Mouse (Mus musculus) kidney, embryonic 15.5 days (tissue): ENCODE measurements around the gene Lhb. TPM values are rescaled to one million over a fixed set of nuclear protein-coding genes. Genes with fewer than 3 reads are reported as not detected.

Experiments used
- ATAC-seq: fragments of 200-750 bp; cut with Nextera tagmentation; replicated peaks from 2 replicates; pipeline ENCODE4 v1.8.0; 2017; ENCODE audit warnings: moderate TSS enrichment; ENCODE audit not compliant: low FRiP score
- H3K27ac ChIP-seq: fragments of 300-500 bp; sonication (generic); 2 replicates; pipeline ENCODE4 v1.5.1; 2015; ENCODE audit warnings: mild to moderate bottlenecking, inconsistent platforms
- H3K27me3 ChIP-seq: fragments of 300-500 bp; sonication (generic); 2 replicates; pipeline ENCODE4 v1.6.1; 2015; ENCODE audit warnings: inconsistent platforms
- H3K36me3 ChIP-seq: fragments of 300-500 bp; sonication (generic); 2 replicates; pipeline ENCODE4 v1.6.1; 2015; ENCODE audit warnings: inconsistent platforms
- H3K4me1 ChIP-seq: fragments of 300-500 bp; sonication (generic); 2 replicates; pipeline ENCODE4 v1.6.1; 2015; ENCODE audit warnings: inconsistent platforms
- H3K4me2 ChIP-seq: fragments of 300-500 bp; sonication (generic); 2 replicates; pipeline ENCODE4 v1.6.1; 2015; ENCODE audit warnings: moderate library complexity, mild to moderate bottlenecking, inconsistent platforms
- H3K4me3 ChIP-seq: fragments of 300-500 bp; sonication (generic); replicated peaks from 2 replicates; pipeline ENCODE4 v1.5.1; 2015; ENCODE audit warnings: mild to moderate bottlenecking, inconsistent platforms
- H3K9ac ChIP-seq: fragments of 300-500 bp; sonication (generic); 2 replicates; pipeline ENCODE4 v1.6.1; 2015; ENCODE audit warnings: mild to moderate bottlenecking, inconsistent platforms
- H3K9me3 ChIP-seq: fragments of 300-500 bp; sonication (generic); replicated peaks from 2 replicates; pipeline ENCODE4 v1.6.1; 2016; ENCODE audit warnings: inconsistent platforms
- WGBS: fragments of 180-500 bp; shearing (Covaris S2); methylation state at CpG from one replicate; pipeline ENCODE4 v1.1.7; 2015; ENCODE audit warnings: mixed read lengths; 5-methylcytosine and 5-hydroxymethylcytosine counted together
- polyA plus RNA-seq: library from polyadenylated mRNA; unstranded; fragments of >200 nt; fragmentation: Nextera tagmentation; extraction: Ambion mirVana; gene quantifications from 2 replicates; pipeline ENCODE4 v1.2.1, GENCODE M21; 2015

The Lhb gene
- polyA plus RNA-seq, 1 experiment from 2014 or later = not detected

DNA sequence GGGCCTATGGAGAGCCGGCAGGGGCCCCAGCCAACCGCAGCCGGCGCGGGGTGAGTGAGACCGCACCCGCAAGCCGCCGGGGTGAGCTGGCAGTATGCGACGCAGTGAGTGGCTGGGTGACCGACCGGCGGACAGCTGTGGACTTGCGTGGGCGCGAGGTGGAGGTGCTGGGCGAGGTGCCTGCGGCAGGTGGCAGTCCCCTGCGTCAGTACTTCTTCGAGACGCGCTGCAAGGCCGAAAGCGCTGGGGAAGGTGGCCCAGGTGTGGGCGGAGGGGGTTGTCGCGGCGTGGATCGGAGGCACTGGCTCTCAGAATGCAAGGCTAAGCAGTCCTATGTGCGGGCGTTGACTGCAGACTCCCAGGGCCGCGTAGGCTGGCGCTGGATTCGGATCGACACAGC, 5.0 kb upstream of the Lhb start:
- Histone ChIP-seq H3K4me2 (peak overlapping the region; percentile 52), H3K36me3 (peaks cover under 1% of the 10 kb centered on the region), H3K4me1 (peaks cover 54% of the 10 kb centered on the region), H3K9ac (peak overlapping the region; percentile 26; the same call in 1 of the 2 replicates), H3K27ac (no peak overlapping the region), H3K27me3 (peaks cover 97% of the 10 kb centered on the region), H3K4me3 (peak overlapping the region; percentile 29), H3K9me3 (no peaks in the 10 kb centered on the region)
- WGBS = 9% methylated on average over 37 of the region's 37 CpGs
- ATAC-seq = no peak

DNA sequence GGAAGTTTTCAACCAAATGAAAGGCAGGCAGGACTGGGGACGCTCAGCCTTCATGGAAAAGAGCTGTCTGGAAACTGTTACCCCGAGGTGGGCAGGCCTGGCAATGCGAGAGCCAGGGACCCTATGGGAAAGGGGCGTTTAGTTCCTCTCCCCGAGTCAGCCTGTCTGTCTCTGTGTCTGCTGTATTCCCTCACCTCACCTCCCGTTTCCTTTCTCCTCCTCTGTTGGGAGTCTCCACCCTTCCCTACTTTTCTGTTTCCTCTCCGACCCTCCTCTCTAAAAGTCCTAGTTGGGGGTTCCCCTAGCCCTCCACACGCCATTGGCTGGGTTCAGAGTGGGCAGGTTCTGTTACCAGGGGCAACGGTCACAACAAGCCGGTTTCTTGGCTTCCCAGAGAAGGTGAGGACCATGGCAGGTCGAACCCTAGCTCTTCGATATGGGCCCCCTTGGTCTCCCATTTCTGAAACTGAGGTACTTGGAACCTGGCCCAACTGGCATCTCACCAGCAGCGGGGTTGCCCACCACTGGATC, 2.6 kb upstream of the Lhb start:
- ATAC-seq = no peak
- H3K4me3 ChIP-seq = no peak overlapping the region
- H3K27ac ChIP-seq = no peak overlapping the region
- peaks cover 25% of the 10 kb centered on the region for H3K36me3 ChIP-seq
- H3K4me1 ChIP-seq = peaks cover 52% of the 10 kb centered on the region
- H3K9me3 ChIP-seq = no peaks in the 10 kb centered on the region
- peak overlapping the region; percentile 23; the same call in 1 of the 2 replicates for H3K4me2 ChIP-seq
- whole genome bisulfite sequencing = 8% methylated on average over 13 of the region's 13 CpGs
- H3K27me3 ChIP-seq = peaks cover 81% of the 10 kb centered on the region
- 0 out of 2 replicates have a peak overlapping the region, but pooled peaks have one; percentile 14 for H3K9ac ChIP-seq

DNA sequence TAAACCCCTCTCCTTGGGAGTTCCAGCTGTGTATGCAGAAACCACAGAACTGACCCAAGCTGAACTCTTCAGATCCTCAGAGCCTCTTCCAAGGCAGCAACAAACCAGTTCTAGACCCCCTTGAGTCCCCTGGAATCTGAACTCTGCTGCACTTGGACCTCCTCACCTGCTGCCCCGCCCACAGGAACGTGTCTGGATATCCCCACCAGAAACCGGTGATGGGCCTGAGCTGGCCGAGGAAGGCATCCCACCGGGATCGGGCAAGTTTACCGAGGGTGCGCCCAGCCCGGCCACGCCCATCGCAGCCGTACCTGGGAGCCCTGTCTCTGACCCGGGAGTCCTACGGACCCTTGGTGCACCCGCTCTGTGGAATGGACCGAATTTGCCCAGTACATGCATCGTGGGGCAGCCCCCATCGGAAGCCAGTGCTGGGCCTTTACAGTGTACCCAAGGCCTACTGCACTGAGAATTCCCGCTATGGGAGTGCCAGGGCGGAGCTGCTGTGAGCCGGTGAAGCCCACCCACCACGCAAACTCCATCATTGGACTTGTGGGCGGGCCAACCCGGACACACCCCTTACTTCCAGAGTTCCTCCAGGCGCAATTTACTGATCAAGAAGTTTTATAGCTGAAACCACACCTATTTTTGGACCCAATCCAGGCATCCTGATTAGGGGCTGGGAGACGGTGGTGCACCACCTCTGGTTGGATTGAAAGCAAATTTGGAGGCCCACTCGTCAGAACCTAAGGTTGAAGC, 583 bp upstream of the Lhb start:
- no peak overlapping the region for H3K4me3 ChIP-seq
- WGBS = 13% methylated on average over 27 of the region's 27 CpGs
- H3K9me3 ChIP-seq = no peaks in the 10 kb centered on the region
- H3K9ac ChIP-seq = no peak overlapping the region
- peaks cover 32% of the 10 kb centered on the region for H3K4me1 ChIP-seq
- peaks cover 62% of the 10 kb centered on the region for H3K27me3 ChIP-seq
- H3K27ac ChIP-seq = no peak overlapping the region
- H3K4me2 ChIP-seq = peak overlapping the region; percentile 36
- no peak for ATAC-seq
- H3K36me3 ChIP-seq = peaks cover 45% of the 10 kb centered on the region

DNA sequence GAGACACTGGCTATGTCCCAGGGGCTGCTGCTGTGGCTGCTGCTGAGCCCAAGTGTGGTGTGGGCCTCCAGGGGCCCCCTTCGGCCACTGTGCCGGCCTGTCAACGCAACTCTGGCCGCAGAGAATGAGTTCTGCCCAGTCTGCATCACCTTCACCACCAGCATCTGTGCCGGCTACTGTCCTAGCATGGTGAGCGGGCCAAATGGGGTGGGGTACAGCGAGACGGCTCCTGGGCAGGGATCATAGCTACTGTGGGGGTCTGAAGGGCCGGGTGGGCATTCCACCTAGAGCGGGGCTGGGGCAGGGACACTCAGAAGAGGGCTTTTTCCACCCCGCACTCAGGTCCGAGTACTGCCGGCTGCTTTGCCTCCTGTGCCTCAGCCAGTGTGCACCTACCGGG, 574 bp downstream of the Lhb start:
- H3K4me3 ChIP-seq = no peak overlapping the region
- ATAC-seq = no peak
- H3K4me1 ChIP-seq = peaks cover 23% of the 10 kb centered on the region
- H3K4me2 ChIP-seq = no peak overlapping the region
- H3K27ac ChIP-seq = no peak overlapping the region
- H3K9ac ChIP-seq = no peak overlapping the region
- peaks cover 50% of the 10 kb centered on the region for H3K27me3 ChIP-seq
- no peaks in the 10 kb centered on the region for H3K9me3 ChIP-seq
- 85% methylated on average over 14 of the region's 14 CpGs for WGBS
- H3K36me3 ChIP-seq = peaks cover 56% of the 10 kb centered on the region

DNA sequence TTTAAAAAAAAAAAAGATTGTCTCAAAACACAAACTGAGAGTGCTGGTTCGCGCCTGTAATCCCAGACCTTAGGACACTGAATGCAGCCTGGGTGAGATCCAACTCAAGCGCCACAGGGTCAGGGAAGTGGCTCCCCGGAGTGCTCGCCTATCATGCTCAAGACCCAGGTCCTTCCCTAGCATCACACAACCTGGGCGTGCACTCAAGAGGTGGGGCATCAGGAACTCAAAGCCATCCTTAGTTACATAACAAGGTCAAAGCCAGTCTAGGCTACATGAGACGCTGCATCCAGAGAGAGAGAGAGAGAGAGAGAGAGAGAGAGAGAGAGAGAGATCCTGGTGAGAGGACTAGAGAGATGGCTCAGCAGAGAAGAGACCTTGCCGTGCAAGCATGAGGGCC, 5.9 kb downstream of the Lhb start:
- H3K4me2 ChIP-seq = no peak overlapping the region
- ATAC-seq = no peak
- 94% methylated on average over 8 of the region's 8 CpGs for WGBS
- no peaks in the 10 kb centered on the region for H3K4me1 ChIP-seq
- no peak overlapping the region for H3K4me3 ChIP-seq
- H3K27ac ChIP-seq = no peak overlapping the region
- no peaks in the 10 kb centered on the region for H3K27me3 ChIP-seq
- no peak overlapping the region for H3K9ac ChIP-seq
- peaks cover 96% of the 10 kb centered on the region for H3K36me3 ChIP-seq
- no peaks in the 10 kb centered on the region for H3K9me3 ChIP-seq

DNA sequence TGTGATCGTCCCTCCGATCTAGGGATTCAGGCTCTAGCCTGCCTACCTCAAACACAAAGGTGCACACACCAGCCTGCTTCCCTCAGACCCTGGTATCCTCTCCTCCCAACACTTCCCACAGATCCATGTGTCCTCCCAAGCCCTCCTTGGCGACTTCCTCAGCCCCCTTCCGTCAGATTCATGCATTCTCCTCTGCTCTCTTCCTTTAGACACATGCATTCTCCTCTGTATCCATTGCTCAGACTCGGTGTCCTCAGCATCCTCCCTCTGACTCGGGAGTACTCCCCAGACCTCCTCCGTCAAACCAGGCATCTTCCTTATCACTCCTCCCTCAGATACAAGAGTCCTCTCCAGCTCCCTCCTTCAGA, 13.2 kb downstream of the Lhb start:
- Histone ChIP-seq H3K36me3 (peaks cover 36% of the 10 kb centered on the region), H3K27me3 (no peaks in the 10 kb centered on the region), H3K27ac (peak overlapping the region; percentile 92), H3K9ac (peak overlapping the region; percentile 85), H3K9me3 (no peaks in the 10 kb centered on the region), H3K4me1 (peaks cover 43% of the 10 kb centered on the region), H3K4me3 (peak overlapping the region; percentile 81), H3K4me2 (peak overlapping the region; percentile 91)
- WGBS = 2% methylated on average over 7 of the region's 7 CpGs
- no peak for ATAC-seq

DNA sequence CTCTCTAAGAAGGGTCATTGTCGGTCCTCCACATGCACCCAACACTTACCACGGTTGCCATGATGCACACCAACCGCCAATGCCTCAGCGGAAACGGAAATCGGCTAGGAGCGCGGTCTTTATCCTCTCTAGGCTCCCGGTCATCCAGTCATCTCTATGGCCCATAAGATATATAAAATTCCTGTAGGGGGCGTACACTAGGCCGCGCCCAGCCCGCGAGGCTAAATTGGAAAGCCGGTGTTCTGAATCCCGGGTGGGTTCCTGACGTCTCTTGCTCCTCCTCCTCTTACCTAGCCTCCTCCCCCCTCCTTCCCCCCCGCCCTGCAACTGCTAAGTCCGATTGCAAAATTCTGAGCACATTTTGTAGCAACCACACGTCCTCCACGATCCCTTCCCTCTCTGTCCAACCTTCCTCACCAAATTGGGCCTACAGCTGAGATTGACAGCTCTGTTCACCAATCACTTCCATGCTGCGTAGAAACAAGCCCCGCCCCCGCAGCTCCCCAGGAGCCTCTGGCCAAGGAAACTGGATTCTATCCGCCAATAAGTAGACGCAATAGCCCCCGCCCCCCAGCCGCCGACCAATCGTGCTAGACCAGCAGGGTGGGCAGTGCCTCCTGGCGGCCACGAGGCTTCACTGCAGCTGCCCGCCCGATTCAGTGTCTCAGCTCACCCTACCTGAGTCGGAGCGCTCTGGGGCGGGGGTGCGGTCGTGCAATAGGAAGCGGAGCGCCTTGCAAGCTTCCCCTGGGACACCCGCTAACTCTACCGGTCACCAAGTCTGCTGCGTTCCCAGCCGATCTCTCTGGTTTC, 13.8 kb downstream of the Lhb start, which contains the start of gene Gys1:
Gene Gys1, plus strand, starts transcription at position 642 of the 813 bp plus-strand sequence.
- Histone ChIP-seq H3K9ac (peak within 1 kb of the TSS; percentile 85), H3K27me3 (no peaks in the 10 kb centered on the region), H3K4me3 (peak within 1 kb of the TSS; percentile 81), H3K4me2 (peak within 1 kb of the TSS; percentile 91), H3K9me3 (no peaks in the 10 kb centered on the region), H3K36me3 (peaks cover 32% of the 10 kb centered on the region), H3K4me1 (peaks cover 43% of the 10 kb centered on the region), H3K27ac (peak within 1 kb of the TSS; percentile 92)
- WGBS = under 1% methylated on average over 45 of the region's 45 CpGs
- peak; percentile 96 for ATAC-seq

DNA sequence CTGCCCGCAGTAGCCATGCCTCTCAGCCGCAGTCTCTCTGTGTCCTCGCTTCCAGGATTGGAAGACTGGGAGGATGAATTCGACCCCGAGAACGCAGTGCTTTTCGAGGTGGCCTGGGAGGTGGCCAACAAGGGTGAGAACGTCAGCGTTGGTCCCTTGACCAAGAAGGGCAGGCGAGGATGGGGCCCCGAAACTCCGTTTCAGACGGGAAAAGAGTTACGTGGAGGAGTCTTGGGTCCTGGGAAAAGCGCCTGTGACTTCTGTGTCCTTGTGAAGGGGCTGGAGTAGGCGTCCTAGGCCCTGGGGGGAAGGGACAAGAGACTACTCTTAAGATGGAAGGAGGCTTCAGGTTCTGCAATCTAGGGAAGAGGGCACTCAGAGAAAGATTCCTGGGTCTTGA, 14.4 kb downstream of the Lhb start:
- H3K4me1 ChIP-seq = peaks cover 43% of the 10 kb centered on the region
- H3K36me3 ChIP-seq = peaks cover 32% of the 10 kb centered on the region
- H3K9ac ChIP-seq = peak overlapping the region; percentile 67
- no peak for ATAC-seq
- H3K4me3 ChIP-seq = peak overlapping the region; percentile 81
- H3K27ac ChIP-seq = peak overlapping the region; percentile 70
- H3K9me3 ChIP-seq = no peaks in the 10 kb centered on the region
- H3K4me2 ChIP-seq = peak overlapping the region; percentile 91
- H3K27me3 ChIP-seq = no peaks in the 10 kb centered on the region
- WGBS = under 1% methylated on average over 16 of the region's 16 CpGs

DNA sequence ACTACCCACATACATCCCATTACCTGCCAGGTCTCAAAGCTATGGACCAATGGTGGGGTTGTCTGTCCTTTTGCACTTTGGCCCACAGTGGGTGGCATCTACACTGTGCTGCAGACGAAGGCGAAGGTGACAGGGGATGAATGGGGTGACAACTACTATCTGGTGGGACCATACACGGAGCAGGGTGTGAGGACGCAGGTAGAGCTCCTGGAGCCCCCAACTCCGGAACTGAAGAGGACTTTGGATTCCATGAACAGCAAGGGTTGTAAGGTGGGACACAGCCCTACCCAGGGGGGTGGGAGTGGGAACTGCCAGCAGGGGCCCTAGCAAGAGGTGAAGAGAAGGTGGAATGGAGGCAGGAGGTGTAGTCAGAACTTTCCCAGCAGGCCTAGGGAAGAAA, 15.8 kb downstream of the Lhb start:
- 94% methylated on average over 5 of the region's 5 CpGs for WGBS
- Histone ChIP-seq H3K9ac (no peak overlapping the region), H3K9me3 (no peaks in the 10 kb centered on the region), H3K27ac (no peak overlapping the region), H3K4me1 (peaks cover 43% of the 10 kb centered on the region), H3K36me3 (peaks cover 32% of the 10 kb centered on the region), H3K27me3 (no peaks in the 10 kb centered on the region), H3K4me3 (no peak overlapping the region), H3K4me2 (peak overlapping the region; percentile 91; the same call in 1 of the 2 replicates)
- ATAC-seq = no peak

DNA sequence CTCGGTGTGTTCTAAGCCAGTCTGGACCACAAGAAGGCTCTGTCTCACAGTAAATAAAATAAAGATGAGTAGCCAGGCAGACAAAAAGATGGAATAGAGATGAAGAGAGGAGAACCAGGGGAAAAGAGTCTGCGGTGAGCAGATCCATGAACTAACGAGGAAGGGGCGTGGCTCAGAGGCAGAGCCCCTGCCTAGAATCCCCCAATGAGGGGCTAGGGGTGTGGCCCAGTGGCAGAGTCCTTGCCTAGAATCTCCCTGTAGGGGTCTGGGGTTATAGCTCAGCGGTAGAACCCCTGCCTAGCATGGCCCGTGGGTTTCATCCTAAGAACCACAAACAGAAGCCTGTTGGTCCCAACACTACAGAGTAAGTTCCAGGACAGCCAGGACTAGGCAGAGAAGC, 16.4 kb downstream of the Lhb start:
- Histone ChIP-seq H3K36me3 (peaks cover 30% of the 10 kb centered on the region), H3K27me3 (no peaks in the 10 kb centered on the region), H3K4me1 (peaks cover 43% of the 10 kb centered on the region), H3K4me2 (0 out of 2 replicates have a peak overlapping the region, but pooled peaks have one; percentile 7), H3K9ac (no peak overlapping the region), H3K4me3 (no peak overlapping the region), H3K27ac (no peak overlapping the region), H3K9me3 (no peaks in the 10 kb centered on the region)
- ATAC-seq = no peak
- 41% methylated on average over 6 of the region's 6 CpGs for WGBS

DNA sequence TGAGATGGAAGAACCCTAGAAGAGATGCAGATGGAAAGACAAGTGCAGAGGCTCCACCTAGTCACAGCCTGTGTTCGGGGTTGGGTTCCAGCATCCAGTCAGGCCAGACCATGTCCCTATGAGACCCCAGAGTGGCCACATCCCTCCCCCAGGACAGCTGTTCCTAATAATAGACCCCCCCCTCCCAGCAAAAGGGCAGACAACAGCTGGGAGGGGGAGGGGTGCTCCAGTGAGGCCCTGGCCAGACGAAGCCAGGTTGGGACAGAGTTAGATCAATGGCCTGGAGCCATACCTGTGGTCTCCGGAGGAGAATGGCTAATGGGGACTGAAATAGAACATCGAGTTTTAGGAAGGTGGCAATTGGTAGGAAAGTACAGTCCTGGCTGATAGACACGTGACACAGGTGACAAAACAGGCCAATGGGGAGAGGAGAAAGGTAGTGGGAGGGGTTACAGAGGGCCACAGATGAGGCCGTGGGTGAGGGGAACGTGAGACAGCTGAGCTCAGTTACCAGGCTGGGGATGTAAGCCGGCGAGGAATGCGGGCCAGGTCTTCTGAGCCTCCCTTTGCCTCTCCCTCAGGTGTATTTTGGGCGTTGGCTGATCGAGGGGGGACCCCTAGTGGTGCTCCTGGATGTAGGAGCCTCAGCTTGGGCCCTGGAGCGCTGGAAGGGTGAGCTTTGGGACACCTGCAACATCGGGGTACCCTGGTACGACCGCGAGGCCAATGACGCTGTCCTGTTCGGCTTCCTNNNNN, 17.1 kb downstream of the Lhb start, which contains the start of gene Ruvbl2:
Gene Ruvbl2, minus strand, starts transcription at position 576 of the 756 bp plus-strand sequence.
- ATAC-seq = no peak
- H3K36me3 ChIP-seq = peaks cover 28% of the 10 kb centered on the region
- H3K9me3 ChIP-seq = no peaks in the 10 kb centered on the region
- 22% methylated on average over 19 of the region's 19 CpGs for WGBS
- H3K4me1 ChIP-seq = peaks cover 42% of the 10 kb centered on the region
- peak within 1 kb of the TSS; percentile 0 for H3K4me3 ChIP-seq
- peak within 1 kb of the TSS; percentile 24; the same call in 1 of the 2 replicates for H3K9ac ChIP-seq
- no peak within 1 kb of the TSS for H3K27ac ChIP-seq
- H3K27me3 ChIP-seq = no peaks in the 10 kb centered on the region
- H3K4me2 ChIP-seq = peak within 1 kb of the TSS; percentile 32
